Mouse (Mus musculus) brain, adult 2 months (tissue): Measurements from ENCODE around the gene Ddx20.
A peak's percentile ranks its signal among the peaks of the same experiment; 100 is the strongest.

Experiments used
- DNase-seq: peaks from one replicate; pipeline ENCODE4 v3.0.0; 2011; ENCODE audit warnings: low read depth, low spot score

Ddx20 gene

GRCm38 (mm10) chr3:105687324-105688060 is at the start of gene Ddx20:
Gene Ddx20, minus strand, starts transcription at chr3:105687574.
- peak; percentile 99 for DNase-seq

- DNase-seq = no peak
Measured at GRCm38 (mm10) chr3:105737070-105737469, 49.7 kb upstream of the Ddx20 start.

DNA sequence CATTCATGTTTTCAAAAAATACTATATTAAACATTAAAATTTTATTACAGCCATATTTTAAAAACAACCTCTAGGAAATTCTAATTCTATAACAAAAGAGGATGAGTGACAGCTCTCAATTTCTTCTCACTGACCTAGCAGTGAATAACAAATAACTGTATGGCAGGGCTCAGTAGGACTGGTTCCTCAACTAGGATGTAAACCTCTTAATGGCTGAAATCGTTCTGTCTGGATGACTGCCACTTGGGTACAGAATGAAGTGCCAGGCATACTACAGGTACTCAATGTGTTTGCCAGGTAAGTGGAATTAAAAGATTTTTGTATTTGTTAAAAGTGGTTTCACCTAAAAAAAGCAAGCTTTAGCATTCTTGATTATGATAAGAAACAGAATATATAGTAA is 48.8 kb upstream of the Ddx20 start:
- no peak for DNase-seq

- DNase-seq = no peak
Measured at GRCm38 (mm10) chr3:105735285-105735684, 47.9 kb upstream of the Ddx20 start.

GRCm38 (mm10) chr3:105733538-105733937 is 46.2 kb upstream of the Ddx20 start:
- no peak for DNase-seq

DNA sequence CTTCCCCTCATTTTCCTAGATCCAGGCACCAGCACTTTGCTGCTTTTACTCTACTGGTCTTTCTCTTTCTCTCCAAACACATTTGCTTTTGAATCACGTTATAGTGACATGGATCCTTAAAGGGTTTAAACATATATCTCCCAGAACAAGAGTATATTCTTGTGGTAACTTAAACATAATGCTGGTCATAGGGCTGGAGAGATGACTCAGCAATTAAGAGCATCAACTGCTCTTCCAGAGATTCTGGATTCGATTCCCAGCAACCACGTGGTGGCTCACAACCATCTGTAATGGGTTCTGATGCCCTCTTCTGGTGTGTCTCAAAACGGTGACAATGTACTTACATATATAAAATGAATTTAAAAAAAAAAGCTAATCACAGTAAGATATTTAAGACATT is 45.0 kb upstream of the Ddx20 start:
- DNase-seq = no peak

DNA sequence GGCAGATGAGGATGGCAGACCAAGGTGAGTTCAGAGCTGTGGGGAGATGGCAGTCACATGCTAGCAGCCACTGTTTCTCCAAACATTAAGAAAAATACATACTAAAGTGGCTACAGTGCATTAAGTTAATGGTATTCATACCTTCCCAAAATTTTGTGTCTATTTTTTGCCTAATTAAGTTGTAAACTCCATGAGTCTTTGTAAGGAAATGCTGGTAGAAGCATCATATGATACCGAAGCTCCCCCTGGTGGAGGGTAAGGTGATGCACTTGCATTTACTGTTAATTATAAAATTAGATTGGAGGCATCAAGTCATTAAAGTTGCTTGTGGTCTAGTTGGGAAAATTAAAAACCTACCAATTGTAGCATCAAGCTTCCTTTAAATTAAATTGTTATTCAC is 38.7 kb upstream of the Ddx20 start:
- peak; percentile 90 for DNase-seq

- no peak for DNase-seq
Measured at GRCm38 (mm10) chr3:105722510-105722909, 35.1 kb upstream of the Ddx20 start.

DNA sequence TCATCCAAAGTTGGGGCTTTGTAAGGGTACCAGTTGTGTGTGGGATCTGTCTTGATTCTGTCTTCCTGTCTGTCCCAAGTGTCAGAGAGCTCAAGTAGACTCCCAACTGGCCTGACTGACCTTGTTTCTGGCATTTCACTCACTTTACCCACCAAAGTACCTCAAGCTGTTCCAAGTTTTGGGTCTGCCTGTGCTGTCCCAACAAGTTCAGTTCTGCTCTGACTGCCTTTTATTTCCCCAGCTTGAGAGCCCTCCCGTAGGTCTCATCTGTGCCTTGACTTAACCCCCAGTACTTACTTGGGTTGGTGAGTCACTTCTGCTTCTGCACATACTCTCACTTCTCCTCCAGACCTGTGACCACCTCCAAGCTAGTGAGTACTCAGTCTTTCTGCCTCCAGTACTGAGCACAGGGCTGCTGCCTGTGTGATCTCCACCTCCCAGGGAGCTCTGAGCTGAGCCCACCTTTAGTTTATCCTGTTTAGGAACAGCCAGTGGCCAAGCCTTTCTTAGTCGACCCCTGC is 34.4 kb upstream of the Ddx20 start:
- DNase-seq = no peak

DNA sequence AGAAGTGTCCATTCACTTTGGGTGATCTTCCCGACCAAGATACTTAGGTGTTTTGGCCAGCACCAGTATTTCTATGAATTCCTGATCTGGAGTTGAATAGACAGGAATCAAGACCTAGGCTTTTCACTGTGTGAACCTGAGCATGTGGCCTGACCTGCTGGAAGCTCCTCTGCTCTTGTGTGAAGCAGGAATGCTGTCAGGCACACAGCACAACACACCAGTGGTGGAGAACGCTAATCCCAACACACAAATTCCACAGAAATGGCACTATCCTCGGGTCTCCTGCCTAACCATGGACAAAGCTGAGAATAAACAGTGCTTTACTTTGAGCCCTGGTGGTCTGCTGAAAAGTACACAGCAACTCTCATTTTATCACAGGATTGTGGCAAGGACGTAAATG is 33.1 kb upstream of the Ddx20 start:
- no peak for DNase-seq

GRCm38 (mm10) chr3:105719979-105720378 is 32.6 kb upstream of the Ddx20 start:
- DNase-seq = no peak

GRCm38 (mm10) chr3:105718746-105719145 is 31.4 kb upstream of the Ddx20 start:
- DNase-seq = peak; percentile 77

DNA sequence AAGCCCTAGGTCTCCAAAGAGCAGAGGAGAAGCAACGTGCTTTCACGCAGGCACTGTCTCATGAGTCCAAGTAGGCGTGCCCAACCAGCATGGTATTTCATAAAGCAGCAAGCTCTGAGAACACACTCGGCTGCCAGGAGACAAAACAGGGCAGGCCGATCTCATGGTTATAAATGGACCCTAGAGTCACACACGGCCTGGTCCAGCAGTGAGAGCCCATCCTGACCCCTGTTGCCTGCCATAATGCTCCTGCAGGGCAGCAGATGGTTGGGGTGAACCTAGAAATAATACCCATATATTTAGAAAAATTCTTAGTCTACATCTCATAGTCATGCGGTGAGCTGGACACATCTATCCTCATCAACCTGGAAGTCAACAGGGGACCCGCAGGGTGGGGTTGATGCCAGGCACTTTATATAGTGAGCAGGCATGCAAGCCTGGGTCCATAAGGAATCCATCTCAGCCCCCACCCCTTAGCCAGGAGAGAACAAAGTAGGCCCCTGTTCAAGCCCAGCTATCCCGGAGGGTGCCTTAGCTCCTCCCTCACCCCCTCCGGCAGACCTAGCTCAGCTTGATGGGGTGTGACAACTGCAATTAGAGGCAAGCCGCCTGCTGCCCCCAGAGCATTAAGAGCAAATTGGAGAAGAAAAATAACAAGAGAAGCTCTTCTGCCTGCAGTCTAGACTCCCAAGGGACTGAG is 30.6 kb upstream of the Ddx20 start:
- peak; percentile 67 for DNase-seq

GRCm38 (mm10) chr3:105716353-105717000 is 29.1 kb upstream of the Ddx20 start:
- peak; percentile 76 for DNase-seq

- no peak for DNase-seq
Measured at GRCm38 (mm10) chr3:105714820-105715167, 27.4 kb upstream of the Ddx20 start.

GRCm38 (mm10) chr3:105714091-105714819 is 26.9 kb upstream of the Ddx20 start:
- DNase-seq = no peak

- DNase-seq = peak; percentile 67
Measured at GRCm38 (mm10) chr3:105712827-105713226, 25.5 kb upstream of the Ddx20 start.

DNA sequence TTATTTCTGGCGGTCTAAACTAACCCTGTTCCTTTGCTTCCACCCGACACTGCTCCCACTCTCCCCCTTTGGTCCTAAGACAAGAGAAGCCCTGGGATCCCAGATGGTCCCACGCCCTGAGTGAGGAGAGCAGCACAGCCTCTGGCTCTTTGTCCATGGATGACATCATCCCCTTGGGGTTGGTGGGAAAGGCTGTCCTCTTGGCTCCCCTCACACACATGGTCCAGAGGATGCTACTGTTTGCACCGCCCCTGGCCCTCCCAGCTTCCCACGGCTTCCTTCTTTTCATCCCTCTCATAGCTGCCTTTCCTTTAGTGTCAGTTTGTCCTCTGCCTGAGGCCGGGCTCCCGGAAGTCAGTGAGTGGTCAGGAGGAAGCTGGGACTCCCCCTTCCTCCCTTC is 24.4 kb upstream of the Ddx20 start:
- DNase-seq = peak; percentile 60

GRCm38 (mm10) chr3:105710246-105710645 is 22.9 kb upstream of the Ddx20 start:
- peak; percentile 74 for DNase-seq

DNA sequence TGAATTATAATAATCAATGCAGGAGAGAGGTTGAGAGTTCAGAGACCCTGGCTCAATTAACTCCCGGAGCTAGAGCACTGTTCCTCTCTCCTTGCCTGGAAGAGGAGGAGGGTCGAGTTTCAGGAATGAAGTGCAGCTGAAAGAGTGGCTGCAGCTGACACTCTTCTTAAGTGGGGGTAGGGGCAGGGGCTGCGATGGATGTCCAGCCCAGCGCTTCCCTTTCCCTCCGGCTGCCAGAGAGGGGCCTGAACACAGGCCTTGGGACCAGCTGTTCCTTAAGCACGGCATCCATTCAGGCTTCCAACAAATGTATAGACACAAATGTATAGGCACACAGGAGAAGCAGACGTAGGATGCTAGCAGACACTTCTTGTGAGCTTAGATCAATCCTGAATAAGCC is 20.2 kb upstream of the Ddx20 start:
- no peak for DNase-seq

DNA sequence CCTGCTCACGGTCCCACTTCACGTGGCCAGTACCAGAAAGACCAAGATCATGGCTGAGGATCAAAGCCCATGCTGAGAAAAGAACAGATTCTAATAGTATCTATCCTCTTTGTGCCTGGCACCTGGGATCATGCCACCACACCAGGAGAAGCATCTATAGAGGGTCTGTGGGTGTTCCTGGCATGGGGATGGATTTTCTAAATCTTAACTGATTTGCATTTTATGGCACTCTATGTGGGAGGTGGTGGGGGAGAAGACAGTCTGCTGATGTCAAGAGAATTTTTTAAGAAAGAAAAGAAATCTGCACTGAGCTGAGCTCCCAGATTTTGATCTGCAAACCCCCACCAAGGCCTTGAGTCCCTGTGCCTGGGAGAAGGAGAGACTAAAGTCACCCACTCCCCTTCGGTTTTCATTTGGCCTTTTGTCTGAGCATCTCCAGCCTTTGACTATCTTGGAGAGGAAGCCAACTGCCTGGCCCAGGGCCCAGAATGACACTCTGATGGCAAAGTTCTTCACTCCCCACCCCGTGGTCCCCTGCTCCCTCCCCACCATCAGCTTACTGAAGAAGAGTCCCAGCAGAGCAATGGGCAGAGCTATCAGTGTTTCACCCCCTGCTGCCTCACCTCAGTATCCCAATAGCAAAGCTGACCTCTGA is 19.1 kb upstream of the Ddx20 start:
- DNase-seq = peak; percentile 90
